Mouse (Mus musculus): ENCODE results near the gene Trim7.
"Not testable (repeated sequence)": the region's sequence is repeated elsewhere in the genome, so short reads cannot be mapped to it uniquely, and the experiment has no call there.

The Trim7 gene

DNA sequence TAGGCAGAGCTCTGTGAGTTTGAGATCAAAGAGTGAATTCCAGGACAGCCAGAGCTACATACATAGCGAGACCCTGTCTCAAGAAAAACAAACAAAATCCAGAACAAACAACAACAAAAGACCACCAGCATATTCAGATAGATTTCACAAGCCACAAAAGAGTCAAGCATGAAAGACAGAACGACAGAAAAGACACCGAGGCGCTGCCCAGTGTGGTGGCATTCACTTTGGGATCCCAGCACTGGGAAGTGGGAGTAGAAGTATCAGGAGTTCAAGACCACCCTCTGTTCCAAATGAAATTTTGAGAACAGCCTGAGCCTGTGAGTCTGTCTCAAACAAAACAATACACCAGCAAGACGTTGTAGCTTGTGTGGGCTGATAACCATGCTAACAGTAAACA is 20.9 kb downstream of the Trim7 start:
- DNase-seq (ENCODE audit: low spot score) = no peak

DNA sequence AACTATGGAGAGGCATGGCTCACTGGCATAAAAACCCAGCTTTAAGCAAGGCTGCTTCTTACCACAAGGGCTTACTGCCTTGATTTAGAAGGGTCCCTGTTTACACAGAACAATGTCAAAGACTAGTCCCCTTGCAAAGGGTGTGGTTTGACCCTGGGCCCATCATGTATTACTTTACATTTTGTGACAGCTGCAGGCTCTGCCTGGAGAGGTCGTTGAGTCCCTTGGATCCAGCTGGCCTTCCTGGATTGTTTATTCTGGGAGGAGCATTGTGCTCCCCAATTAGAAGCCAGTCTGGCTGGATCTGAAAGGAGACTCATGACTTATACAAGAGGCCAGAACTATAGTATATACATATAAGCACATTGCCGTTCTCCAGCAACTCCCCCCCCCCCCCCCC is 24.3 kb downstream of the Trim7 start:
- no peak for DNase-seq (ENCODE audit: low spot score)

DNA sequence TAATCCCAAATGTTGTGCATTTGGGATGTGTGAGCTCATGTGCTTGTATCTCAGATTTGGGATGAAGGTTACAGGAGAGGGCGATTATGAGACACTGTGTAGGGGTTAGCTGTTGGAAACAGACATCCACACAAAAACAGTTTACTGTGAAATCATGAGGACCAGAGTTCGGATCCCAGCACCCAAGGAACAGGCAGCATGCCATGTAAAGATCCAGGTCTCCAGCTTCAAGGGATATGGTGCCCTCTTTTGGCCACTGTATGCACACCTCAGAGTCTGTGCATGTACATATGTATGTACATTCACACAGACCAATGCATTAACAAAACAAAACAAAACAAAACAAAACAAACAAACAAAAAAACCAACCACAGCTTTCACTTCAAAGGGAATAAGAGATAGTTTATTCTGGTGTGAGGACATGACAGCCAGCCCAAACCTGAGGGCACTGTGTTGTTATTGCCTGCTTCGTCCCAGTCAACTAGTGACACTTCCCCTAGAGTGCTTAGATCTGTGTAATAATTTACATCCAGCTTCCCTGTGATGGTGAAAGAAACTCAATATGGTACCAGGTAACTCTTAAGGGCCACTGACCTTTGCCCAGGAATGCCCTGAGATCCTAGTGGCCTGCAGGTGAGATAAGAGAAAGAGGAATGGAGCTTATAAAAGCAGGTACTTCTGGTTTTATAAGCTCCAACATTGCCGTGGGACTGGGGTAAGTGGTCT is 25.5 kb downstream of the Trim7 start:
- DNase-seq (ENCODE audit: low spot score) = no peak

DNA sequence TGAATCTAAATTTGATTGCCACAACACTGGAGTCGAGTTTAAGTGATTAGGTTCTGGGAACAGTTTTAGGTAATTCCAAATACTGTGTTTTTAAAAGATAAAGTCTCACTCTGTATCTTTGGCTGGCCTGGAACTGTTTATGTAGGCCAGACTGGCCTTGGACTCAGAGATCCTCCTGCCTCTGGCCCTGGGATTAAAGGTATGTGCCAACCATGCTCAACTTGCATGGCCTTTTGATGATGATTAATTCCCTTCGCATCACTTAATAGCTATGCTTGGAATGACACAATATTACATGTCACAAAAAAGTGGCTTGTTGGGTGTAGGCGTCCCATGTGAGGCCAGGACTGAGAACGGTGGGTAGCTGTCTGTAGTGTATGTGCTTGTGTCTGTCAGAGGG is 26.2 kb downstream of the Trim7 start:
- DNase-seq (ENCODE audit: low spot score) = no peak

DNA sequence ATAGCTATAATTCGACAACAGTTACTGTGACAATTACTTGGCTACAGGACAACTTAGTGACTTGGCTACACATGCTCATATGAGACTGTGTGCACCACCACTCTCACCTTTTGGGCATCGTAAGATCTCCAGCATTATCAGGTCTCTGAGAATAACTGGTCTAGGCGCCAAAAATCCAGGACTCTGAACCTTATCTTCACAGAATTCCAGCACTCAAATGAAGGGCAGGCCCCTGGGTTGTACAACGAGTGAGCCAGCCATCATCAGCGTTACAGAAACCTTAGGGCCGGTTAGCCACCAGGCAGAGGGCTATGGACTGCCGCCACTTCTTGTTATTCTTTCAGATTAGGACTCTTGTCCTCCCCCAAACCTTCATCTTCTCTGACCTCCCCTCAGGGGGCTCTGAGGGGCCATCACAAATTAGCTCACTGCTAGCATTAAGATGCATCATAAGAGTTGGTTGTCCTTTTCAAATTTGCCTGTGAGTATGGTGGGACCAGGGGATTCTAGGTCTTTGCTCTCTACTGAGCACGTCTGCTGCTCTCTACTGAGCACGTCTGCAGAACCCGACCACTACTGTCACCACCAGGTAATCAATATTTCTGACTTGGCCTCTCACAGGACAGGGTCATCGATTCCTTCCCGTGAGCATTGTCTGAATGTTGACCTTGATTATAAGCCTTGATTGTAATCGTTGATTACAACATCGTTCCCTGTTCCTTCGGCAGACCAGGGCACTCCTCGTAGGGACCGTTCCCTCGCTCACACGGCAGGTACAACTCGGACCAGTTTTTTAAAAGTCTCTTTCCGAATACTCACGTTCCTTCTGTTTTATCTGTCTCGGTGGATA is 26.9 kb downstream of the Trim7 start:
- DNase-seq (ENCODE audit: low spot score) = no peak

DNA sequence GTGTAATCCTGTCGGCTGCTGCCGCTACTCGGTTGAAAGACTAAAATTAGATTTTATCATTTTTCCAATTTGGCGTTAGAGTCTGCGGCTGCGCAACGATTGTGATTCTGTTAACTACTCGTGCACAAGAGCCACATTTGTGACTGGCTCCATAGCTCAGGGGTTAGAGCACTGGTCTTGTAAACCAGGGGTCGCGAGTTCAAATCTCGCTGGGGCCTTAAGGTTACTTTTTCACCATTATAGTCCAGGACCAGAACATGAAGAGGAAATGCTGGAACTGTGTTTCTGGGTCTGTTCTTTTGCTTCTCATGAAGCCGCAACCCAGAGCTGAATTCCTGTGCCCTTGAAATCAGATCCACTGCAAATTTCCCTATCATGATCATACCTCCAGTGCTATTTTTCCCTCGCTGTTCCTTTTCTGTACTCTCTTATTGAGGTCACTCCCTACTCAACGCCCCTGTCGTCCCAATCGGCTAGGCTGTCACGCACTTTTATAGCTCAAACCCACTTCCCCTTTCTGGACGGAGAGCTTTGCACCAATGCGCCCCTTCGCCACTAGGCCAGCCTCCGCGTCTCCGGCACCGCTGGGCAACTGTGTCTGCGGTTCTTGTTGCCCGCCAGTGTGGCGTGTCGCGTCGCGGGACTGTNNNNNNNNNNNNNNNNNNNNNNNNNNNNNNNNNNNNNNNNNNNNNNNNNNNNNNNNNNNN is 27.7 kb downstream of the Trim7 start:
- peak; percentile 87 for DNase-seq (ENCODE audit: low spot score)

DNA sequence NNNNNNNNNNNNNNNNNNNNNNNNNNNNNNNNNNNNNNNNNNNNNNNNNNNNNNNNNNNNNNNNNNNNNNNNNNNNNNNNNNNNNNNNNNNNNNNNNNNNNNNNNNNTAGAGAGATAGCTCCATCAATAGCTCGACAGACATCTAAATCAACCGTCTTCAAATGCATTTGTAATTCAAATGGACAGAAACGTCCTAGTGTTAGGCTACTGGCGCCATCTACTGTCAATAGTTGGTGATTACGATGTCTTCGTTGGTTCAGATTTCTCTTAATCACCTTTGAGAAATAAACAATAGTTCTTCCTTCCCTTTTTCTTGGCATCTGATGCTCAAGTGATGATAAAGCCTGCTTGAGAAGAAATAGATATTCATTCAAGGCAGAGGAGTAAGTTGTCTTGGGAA is 33.1 kb downstream of the Trim7 start:
- no peak for DNase-seq (ENCODE audit: low spot score)

DNA sequence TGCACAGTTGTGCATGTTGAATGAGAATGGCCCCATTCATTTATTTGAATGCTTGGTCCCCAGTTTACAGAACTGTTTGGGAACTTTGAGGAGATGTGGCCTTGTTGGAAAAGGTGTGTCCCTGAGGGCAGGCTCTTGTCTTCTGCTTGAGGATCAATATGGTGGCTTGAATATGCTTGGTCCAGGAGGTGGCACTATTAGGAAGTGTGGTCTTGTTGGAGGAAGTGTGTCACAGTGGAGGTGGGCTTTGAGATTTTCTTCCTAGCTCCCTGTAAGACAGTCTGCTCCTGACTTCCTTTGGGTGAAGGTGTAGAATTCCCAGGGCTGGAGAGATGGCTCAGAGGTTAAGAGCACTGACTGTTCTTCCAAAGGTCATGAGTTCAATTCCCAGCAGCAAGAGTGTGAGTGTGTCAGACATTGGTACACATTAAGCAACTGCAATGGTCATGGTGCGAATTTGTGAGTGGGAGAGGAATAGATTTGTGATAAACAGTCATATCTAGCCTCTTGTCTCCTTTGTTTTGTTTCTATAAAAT is 36.9 kb downstream of the Trim7 start:
- no peak for DNase-seq (ENCODE audit: low spot score)

DNA sequence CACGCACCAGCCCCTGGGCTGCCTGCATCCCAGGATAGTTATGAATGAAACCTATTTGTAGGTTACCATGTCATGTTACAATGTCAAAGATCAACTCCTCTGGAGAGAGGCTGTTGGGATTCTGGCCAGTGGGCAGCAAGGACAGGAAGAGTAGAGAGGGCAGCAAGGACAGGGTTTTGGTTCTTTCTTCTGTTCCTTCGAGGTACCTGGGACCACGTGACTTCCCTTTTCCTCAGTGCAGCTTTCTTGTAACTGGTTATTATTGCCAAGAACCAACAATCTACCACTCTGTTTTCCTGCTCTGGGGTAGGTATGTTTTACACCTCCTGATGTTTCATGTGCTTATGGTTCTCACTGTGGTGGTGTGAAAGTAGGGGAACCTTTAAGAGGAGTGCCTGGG is 37.9 kb downstream of the Trim7 start:
- DNase-seq (ENCODE audit: low spot score) = no peak

DNA sequence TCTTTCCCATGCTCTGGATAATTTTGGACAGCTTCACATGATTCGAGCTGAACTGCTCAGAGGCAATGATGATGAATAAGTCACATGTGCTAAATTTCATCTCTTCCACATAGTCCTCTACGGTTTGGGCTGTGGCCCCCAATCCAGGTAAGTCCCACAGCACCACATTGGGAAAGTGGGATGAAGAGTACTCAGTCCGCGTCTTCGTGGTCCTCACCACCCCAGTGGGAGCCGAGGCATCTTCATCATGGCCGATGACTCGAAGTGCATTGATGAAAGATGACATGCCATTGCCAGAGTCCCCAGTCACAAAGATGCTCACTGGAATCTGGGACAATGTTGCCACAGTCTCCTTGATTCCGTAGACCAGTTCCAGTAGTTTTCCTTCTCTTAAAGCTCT is 40.5 kb downstream of the Trim7 start:
- DNase-seq (ENCODE audit: low spot score) = no peak

DNA sequence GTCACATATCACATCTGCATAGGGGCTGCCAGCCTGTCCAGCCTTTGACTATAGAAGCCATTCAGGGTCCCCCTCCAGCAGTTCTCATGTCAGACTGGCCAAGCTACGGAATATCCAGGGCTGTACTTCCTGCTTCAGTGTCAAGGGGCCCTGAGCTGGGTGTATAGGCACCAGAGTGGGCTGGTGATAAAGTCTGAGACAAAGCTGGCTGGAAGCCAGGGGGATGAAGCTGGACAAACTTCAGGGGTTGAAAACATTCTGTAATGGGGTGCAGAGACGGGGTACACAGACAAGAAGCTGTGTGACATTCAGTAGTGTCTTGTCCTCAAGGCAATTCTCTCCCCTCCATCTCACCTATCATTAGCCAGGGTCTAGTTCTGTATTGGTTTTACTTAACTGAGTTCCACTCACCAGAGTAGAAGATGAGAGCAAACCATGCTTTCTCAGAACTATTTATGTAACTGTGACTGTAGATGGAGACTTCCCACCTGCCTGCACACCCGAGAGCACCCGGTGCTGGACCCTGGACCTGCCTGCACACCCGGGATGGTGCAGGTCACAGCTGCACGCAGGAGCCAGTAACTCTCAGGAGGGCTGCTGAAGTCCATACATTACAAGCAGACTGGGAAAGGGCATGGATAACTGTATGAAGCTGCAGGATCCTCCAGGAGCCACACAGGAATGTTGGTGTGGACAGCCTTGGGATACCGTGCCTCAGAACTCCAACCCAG is 43.6 kb downstream of the Trim7 start:
- no peak for DNase-seq (ENCODE audit: low spot score)

DNA sequence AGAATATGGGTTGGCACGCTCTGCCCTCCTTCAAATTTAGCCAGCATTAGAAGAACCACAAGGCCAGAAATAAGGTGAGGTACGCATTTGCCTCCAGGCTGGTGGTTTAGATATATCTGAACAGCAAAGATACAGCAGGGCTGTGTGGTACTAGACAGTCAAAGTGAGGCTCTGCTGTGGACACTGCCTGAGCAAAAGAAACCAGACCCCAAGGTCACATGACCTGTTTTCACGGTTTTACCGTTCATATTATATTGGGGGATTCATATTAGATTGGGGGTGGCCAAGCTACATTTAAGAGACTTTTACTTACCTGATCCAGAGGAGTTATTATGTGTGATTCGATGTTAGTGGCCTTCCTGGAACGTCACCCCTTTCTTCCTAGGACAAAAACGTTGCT is 44.8 kb downstream of the Trim7 start:
- DNase-seq (ENCODE audit: low spot score) = no peak

DNA sequence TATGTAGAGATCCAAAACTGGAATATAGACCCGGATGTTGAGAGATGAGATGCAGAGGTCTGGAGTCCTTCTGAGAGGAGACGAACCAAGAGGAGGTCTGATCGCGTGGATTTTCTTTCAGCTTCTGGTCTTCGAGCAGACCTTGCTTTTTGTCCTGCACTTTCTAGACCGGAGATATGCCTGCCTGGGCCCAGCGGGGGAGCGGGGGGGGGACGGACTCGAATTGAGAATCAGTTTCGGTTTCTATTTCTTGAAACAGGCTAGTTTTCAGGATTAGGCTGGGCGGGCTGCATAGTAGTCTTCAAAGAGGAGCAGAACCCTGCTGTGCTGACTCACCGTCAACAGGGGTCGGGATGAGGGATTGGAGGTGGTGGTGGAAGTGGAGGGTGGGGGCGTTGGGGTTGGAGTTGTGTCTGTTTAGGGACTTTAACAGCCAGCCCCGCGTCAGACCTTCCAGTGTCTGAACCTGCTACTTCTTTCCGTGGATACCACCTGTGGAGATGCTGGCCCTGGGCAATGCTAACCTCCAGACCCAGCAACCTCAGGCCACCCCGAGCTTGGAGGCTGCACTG is 45.3 kb downstream of the Trim7 start, which contains the start of gene Irgm1:
Irgm1 (minus strand) TSS at position 483 of the 572 bp plus-strand sequence.
- DNase-seq (ENCODE audit: low spot score) = peak; percentile 75

DNA sequence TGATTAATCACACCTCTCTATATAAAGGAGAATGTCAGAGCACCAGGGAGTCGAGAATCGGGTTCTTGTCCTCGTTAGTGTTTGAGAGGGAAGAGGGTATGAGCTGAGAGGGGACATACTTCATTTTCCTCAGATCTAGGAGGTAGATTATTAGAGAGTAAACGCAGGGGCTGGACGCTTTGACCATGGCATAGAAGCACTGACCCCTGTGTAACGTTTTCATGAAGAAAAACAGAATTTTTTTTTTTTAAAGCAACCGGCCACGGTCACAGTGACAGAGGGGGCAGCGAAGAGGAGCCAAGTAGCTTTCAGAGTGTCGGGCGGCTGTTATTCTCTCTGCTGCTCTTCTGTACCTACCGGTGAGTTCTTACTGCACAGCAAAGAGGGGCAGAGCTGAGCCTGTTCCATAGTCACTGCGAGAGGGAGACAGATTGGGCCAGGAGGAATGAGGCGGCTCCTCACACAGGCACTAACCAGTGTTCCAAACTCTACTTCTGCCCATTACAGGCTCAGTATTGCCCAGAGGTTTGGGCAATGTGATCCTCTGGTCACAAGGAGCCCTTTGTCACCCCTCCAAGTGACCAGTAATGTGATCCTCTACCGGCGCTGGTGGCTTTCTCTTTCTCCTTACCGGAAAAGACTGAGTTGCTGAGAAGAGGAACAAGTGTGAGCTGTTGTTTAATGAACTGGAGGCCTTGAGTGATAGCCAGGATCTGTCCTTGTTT is 46.0 kb downstream of the Trim7 start:
- DNase-seq (ENCODE audit: low spot score) = no peak

DNA sequence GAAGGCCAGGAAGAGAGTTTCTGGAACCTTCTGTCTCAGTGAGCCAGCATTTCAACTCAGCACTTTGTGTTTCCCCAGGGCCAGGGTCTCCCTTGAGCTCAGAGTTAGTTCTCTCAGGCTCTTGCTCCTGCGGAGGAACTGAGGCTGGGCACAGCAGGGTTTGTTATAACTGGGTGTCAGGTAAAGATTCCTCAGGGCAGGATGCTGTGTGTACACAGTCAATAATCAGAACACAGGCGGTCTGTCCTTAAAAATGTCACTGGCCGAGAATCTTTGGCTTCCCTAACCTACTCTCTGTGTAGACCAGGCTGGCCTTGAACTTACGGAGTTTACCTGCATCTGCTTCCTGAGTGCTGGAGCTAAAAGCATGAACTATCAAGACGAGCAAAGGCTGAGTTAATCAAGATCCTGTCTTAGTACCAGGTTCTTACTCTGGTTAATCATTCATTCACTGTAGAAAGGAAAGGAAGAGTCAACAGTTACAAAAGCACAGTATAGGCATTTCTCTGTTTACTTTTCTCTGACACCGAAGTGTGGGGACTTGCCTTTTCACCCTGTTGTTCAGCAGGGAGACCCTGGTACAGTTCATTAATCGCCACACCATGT is 46.9 kb downstream of the Trim7 start:
- DNase-seq (ENCODE audit: low spot score) = no peak

DNA sequence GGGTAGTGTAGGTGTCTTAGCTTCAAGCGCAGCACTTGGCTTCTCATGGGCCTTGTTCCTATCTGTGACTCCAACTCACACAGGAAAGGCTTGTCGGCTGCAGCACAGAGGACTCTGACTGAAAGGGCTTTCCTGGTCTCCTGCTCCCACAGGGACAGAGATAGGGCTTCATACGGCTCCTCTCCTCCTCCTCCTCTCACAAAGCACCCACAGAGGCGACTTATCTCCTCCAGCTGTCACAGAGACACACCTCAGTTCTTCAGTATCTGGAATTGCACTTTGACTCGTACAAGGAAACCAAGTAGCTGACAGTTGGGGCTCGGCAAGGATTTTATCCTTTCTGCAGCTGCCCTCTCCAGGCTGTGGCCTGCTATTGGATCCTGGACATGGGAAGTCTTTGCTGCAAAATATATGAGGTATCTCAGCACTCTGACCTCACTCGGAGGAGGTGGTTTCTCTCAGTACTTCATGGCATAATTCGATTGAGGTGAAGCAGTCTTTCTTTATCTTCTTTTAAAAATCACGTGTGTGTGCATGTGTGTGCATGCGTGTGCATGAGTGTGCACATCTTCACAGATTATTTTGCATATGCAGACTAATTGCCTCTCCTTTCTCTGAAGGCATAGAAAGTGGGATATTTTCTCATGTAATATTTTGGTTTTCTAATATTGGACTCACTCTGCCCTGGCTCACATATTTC is 47.8 kb downstream of the Trim7 start:
- no peak for DNase-seq (ENCODE audit: low spot score)

DNA sequence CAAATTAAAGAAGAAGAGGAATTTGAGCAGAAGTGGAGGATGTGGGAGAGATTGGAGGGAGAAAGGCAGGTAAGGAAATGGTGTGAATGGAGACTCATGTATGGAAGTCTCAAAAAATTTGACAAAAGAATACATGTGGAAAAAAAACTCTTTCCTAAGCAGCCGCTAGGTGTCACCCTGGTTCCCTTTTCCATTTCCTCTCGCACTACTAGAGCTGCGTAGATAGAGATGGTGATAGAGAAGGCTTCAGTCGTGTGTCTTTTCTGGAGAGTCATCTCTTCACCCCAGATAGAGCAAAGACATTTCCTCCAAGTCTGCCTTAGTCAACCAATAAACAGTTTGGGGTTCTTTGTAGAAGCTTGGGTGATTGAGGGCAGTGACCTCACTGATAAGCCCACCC is 48.5 kb downstream of the Trim7 start:
- DNase-seq (ENCODE audit: low spot score) = peak; percentile 62

DNA sequence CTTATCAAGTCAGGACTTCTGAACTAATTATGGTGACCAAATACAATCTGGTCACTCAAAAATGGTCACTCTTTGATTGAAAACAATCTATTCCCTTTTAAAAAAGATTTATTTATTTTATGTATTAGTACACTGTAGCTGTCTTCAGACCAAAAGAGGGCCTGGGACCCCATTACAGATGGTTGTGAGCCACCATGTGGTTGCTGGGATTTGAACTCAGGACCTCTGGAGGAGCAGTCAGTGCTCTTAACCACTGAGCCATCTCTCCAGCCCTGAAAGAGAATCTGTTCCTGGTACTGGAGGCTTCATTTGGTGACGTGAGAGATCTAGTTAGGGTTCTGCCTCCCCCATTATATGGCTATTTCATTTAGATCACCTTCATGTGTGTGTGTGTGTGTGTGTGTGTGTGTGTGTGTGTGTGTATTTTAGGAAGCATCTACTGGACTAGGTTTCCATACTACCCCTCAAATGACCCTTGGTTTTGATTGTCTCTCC is 49.5 kb downstream of the Trim7 start:
- not testable (repeated sequence) for DNase-seq (ENCODE audit: low spot score)

DNA sequence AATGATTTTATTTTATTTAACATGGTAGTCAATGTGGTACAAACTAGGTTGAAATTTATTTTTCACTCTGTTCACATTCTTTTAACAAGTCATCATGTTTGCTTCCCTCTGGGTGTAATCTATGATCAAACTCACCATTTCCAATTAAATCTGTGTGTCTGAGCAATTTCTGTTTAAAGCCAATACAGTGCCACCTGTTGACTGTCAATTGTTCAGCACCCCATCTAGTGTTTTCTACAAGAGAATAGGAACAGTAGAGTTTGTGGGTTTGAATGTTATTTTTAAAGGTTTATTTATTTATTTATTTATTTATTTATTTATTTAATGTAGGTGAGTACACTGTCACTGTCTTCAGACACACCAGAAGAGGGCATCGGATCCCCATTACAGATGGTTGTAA is 50.7 kb downstream of the Trim7 start:
- no peak for DNase-seq (ENCODE audit: low spot score)
